Mouse (Mus musculus): ENCODE measurements around the gene Alg14.

The Alg14 gene

DNA sequence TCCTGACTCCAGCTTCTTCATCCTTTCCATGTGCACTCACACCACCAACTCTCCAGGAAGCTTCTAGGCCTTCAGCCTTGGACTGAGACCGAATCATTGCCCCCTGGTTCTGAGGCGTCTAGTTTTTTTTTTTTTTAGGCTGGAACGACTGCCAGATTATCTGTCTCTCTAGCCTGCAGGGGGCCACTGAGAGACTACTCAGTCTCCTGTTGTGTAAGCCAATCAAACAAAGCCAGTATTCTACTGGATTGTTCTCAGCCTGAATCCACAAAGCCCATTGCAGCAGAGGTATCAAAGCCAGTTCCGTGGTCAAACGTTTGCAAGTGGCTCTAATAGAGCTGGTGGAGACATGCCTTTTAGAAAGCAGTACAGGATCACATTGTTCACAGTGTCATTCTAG, 111.9 kb downstream of the Alg14 start:
- no peak for DNase-seq (ENCODE audit: low read depth, low spot score)

DNA sequence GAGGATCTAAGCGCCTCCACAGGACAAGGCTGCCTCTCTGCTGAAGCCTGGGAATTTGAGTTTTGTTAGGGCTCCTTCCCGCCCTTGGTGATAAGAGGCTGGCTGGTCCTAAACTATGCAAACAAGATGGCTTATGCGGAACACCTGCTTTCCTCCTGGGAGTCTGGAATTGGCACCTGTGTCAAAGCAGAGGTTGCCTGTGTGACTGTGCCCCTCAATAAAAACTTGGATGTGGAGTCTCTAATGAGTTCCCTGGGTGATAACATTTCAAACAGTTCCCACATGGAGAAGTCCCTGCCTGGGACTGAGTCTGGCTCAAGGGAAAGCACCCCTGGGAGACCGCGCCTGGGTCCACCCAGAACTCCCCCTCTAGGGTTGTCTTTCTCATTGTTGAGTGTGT, 113.5 kb downstream of the Alg14 start:
- no peak for DNase-seq (ENCODE audit: low read depth, low spot score)

DNA sequence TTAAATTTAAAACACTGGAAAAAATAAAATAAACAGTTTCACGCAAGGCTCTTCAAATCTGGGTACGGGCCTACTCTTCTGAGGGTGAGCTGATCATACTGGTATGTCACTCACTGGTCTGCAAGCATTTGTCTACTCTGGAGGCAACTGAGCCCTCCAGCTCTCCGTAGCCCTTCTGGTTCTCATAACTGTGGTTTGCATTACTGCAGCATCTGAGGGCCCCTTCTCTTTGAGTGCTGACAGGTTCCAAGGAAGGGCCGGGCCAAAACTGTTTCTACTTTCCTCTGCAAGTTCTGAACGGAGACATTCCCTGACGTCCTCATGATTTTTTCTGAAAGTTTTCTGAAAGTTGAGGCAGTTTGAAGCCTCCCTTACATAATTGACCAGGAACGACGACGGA, 115.8 kb downstream of the Alg14 start:
- no peak for DNase-seq (ENCODE audit: low read depth, low spot score)

DNA sequence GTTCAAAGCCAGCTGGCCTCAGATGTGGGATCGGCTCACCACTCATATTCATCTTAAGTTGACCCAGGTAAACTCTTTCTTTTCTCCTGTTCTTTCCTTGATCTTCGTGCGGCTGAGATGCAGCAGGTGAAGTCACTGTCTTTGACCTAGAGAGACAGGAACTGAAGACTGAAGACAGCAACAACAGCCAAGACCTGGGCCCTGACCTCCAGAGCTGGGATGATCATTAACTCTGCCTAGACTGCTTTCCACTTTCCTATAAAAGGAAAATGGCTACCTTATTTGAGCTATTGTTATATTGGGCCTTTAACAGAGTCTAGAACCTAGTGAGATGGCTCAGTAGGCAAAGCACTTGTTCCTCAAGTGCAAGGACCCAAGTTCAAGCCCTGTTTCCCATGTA, 116.8 kb downstream of the Alg14 start:
- no peak for DNase-seq (ENCODE audit: low read depth, low spot score)

DNA sequence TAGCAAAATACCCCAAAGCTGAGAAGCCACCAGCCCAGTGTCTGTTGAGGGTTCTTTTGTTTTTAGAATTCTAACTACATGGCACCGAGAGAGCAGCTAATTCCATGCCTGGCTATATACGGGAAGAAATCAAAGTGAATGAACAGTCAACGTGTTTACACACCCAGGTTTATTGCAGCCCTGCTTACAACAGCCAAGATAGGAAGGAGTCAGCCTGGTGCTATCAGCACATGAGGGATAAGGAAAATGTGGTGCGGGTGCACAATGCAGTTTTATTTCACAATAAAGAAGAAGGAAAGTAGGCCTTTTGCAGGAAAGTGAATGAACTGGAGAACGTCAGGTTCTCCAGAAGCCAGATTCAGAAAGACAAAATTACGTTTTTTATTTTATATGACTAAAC, 119.9 kb downstream of the Alg14 start:
- no peak for DNase-seq (ENCODE audit: low read depth, low spot score)

Measured in CD4-positive helper T cell, adult 2 months (primary cell).